Mouse (Mus musculus) cortical plate, adult 2 months (tissue): ENCODE measurements at regions not wholly inside any gene's neighbourhood (a gene's known extent, or its start where the extent isn't known, plus 50 kb on each side); places are given as distances from the start of the nearest gene placed in this dataset.

Experiments
- CTCF ChIP-seq: fragments of 200-500 bp; IDR thresholded peaks from 2 replicates; pipeline ENCODE4 v1.5.1; 2011; ENCODE audit warnings: mild to moderate bottlenecking, control low read depth, low read length; ENCODE audit not compliant: insufficient read depth; ENCODE audit errors: extremely low read depth
- POLR2A ChIP-seq: fragments of 200-500 bp; IDR thresholded peaks from 2 replicates; pipeline ENCODE4 v1.6.1; 2011; ENCODE audit warnings: mild to moderate bottlenecking, low read length, control low read depth; ENCODE audit not compliant: insufficient read depth; ENCODE audit errors: extremely low read depth

GRCm38 (mm10) chr2:57699226-57699625 is 298.5 kb upstream of the Galnt5 start:
- no peak for TF ChIP-seq CTCF
- TF ChIP-seq POLR2A, result no peak
